Mouse (Mus musculus) liver, adult 2 months (tissue): ENCODE measurements around the gene Itgb4. TPM values are rescaled to one million over a fixed set of nuclear protein-coding genes. Genes with fewer than 3 reads are reported as not detected.

Experiments
- DNase-seq: peaks from one replicate; pipeline ENCODE4 v3.0.0-alpha.2; 2011; ENCODE audit warnings: low read depth, low spot score; ENCODE audit errors: extremely low read depth
- H3K27ac ChIP-seq: fragments of 200-500 bp; replicated peaks from 2 replicates; pipeline ENCODE4 v1.5.1; 2012; ENCODE audit warnings: low read depth, mild to moderate bottlenecking, control low read depth, inconsistent platforms, low read length; ENCODE audit not compliant: insufficient read depth
- H3K27me3 ChIP-seq: fragments of 200-500 bp; 2 replicates; pipeline ENCODE4 v1.6.1; 2012; ENCODE audit warnings: mild to moderate bottlenecking, moderate library complexity, low read length, inconsistent platforms; ENCODE audit not compliant: control insufficient read depth, insufficient read depth
- H3K36me3 ChIP-seq: fragments of 200-500 bp; 2 replicates; pipeline ENCODE4 v1.6.1; 2012; ENCODE audit warnings: low read length, inconsistent platforms; ENCODE audit not compliant: control insufficient read depth, insufficient read depth
- H3K4me1 ChIP-seq: fragments of 200-500 bp; 2 replicates; pipeline ENCODE4 v1.6.1; 2011; ENCODE audit warnings: low read length; ENCODE audit not compliant: control insufficient read depth, insufficient read depth
- H3K4me3 ChIP-seq: fragments of 200-500 bp; 2 replicates; pipeline ENCODE4 v1.5.1; 2011; ENCODE audit warnings: low read depth, mild to moderate bottlenecking, control low read depth, low read length, moderate library complexity; ENCODE audit not compliant: insufficient read depth
- H3K79me2 ChIP-seq: fragments of 200-500 bp; 2 replicates; pipeline ENCODE4 v1.6.1; 2012; ENCODE audit warnings: inconsistent platforms, mild to moderate bottlenecking, low read length, moderate library complexity; ENCODE audit not compliant: control insufficient read depth, insufficient read depth
- H3K9ac ChIP-seq: fragments of 200-500 bp; 2 replicates; pipeline ENCODE4 v1.6.1; 2012; ENCODE audit warnings: low read depth, mild to moderate bottlenecking, control low read depth, inconsistent platforms, low read length
- CTCF ChIP-seq: fragments of 200-500 bp; IDR thresholded peaks from 2 replicates; pipeline ENCODE4 v1.5.1; 2011; ENCODE audit warnings: low read depth, low read length, control low read depth
- POLR2A ChIP-seq: fragments of 200-500 bp; IDR thresholded peaks from 2 replicates; pipeline ENCODE4 v1.6.1; 2011; ENCODE audit warnings: low read length, control low read depth; ENCODE audit not compliant: insufficient read depth; ENCODE audit errors: extremely low read depth
- WGBS: fragments of 180-500 bp; shearing (Covaris S2); methylation state at CpG from one replicate; pipeline ENCODE4 v1.1.7; 2018; 5-methylcytosine and 5-hydroxymethylcytosine counted together
- polyA plus RNA-seq: library from polyadenylated mRNA; depleted of rRNA; stranded (reverse); fragments of >200 nt; gene quantifications from 2 replicates; pipeline ENCODE4 v1.2.3, GENCODE M21; 2012
- total RNA-seq: library from RNA; depleted of rRNA; stranded (reverse); fragments of >200 nt; gene quantifications from 2 replicates; pipeline ENCODE4 v1.2.3, GENCODE M21; 2014

Itgb4 gene
- total and polyA plus RNA-seq, 2 experiments = 0.18 to 0.65 TPM

DNA sequence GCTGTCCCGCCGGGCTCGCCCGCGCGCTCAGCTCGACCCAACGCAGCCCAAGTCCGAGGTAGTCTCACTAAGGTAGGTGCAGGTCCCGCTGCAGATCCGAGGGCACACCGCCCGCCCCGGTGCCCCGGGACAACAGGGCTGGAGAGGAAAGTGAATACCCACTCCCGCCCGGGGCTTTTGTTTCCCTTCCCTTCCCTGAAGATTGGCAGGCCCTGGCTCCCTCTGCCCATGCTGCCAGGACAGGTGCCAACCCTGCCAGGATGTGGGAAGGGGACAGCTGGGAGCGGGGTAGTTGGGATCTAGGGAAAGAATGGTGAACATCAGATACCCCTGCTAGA, 543 bp downstream of the Itgb4 start:
- H3K4me3 ChIP-seq = peak overlapping the region; percentile 26
- TF ChIP-seq POLR2A (no peak), CTCF (no peak)
- H3K79me2 ChIP-seq = no peaks in the 10 kb centered on the region
- no peak overlapping the region for H3K27ac ChIP-seq
- H3K9ac ChIP-seq = no peak overlapping the region
- 6% methylated on average over 18 of the region's 18 CpGs for WGBS
- no peaks in the 10 kb centered on the region for H3K36me3 ChIP-seq
- peaks cover 5% of the 10 kb centered on the region; the same call in 1 of the 2 replicates for H3K27me3 ChIP-seq
- DNase-seq = no peak
- no peaks in the 10 kb centered on the region for H3K4me1 ChIP-seq

DNA sequence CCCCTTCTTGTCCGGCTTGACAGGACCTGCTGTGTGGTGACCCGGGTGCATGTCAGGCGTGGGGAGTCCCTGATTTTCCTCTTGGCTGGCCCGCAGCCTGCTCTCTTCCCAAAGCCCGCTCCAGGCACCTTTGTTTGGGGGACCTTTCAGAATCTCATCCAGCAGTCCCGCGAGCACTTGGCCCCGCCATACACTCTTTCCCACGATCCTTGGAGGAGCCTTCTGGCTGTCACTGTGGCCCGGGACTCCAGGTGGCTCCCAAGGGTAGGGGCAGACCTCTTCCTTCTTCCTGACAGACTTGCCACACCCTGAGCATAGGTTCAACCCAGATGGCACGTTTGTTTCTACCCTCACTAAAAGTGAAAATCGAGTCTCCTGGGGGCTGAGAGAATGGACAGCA, 1.0 kb downstream of the Itgb4 start:
- no peaks in the 10 kb centered on the region for H3K36me3 ChIP-seq
- peaks cover 5% of the 10 kb centered on the region; the same call in 1 of the 2 replicates for H3K27me3 ChIP-seq
- WGBS = 66% methylated on average over 12 of the region's 12 CpGs
- H3K27ac ChIP-seq = no peak overlapping the region
- no peak for DNase-seq
- H3K4me3 ChIP-seq = no peak overlapping the region
- no peaks in the 10 kb centered on the region for H3K79me2 ChIP-seq
- no peaks in the 10 kb centered on the region for H3K4me1 ChIP-seq
- no peak overlapping the region for H3K9ac ChIP-seq
- TF ChIP-seq CTCF (no peak), POLR2A (no peak)

DNA sequence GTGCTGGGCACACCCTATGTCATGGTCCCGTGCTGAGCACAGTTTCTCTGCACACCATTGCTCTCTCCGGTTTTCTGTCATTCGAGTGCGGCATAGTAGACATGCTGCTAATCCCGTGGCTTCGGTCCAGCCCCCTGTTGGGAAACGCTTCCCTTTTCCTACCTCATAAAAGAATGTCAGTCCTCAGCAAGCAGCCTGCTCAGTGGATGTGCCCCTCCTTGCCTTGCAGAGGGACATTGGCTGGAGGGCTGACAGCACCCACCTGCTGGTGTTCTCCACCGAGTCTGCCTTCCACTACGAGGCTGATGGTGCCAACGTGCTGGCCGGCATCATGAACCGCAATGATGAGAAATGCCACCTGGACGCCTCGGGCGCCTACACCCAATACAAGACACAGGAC, 8.0 kb downstream of the Itgb4 start:
- H3K27ac ChIP-seq = no peak overlapping the region
- H3K79me2 ChIP-seq = no peaks in the 10 kb centered on the region
- 94% methylated on average over 15 of the region's 15 CpGs for WGBS
- DNase-seq = no peak
- H3K36me3 ChIP-seq = no peaks in the 10 kb centered on the region
- no peak overlapping the region for H3K9ac ChIP-seq
- TF ChIP-seq CTCF = no peak
- H3K4me1 ChIP-seq = no peaks in the 10 kb centered on the region
- no peaks in the 10 kb centered on the region for H3K27me3 ChIP-seq
- H3K4me3 ChIP-seq = no peak overlapping the region

DNA sequence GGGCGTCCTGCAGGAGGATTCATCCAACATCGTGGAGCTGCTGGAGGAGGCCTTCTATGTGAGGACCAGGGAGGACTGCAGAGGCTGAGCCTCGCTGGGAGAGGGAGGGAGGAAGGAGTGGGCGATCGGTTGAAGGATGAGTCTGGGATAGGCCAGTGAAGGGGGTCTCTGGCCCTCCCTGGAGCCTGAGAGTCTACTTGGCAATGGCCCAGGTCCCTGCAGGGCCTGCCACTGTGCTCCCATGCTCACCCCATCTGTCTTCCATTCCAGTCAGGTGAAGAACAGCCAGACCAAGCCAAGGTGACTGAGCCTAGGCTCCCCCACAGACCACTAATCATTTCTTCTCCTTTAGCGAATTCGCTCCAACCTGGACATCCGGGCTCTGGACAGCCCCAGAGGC, 8.8 kb downstream of the Itgb4 start:
- Histone ChIP-seq H3K4me1 (no peaks in the 10 kb centered on the region), H3K27me3 (0 out of 2 replicates have a peak, but pooled peaks cover under 1% of the 10 kb centered on the region), H3K9ac (no peak overlapping the region), H3K79me2 (no peaks in the 10 kb centered on the region), H3K4me3 (no peak overlapping the region), H3K27ac (no peak overlapping the region), H3K36me3 (no peaks in the 10 kb centered on the region)
- no peak for DNase-seq
- TF ChIP-seq POLR2A (no peak), CTCF (no peak)
- WGBS = 87% methylated on average over 8 of the region's 8 CpGs

DNA sequence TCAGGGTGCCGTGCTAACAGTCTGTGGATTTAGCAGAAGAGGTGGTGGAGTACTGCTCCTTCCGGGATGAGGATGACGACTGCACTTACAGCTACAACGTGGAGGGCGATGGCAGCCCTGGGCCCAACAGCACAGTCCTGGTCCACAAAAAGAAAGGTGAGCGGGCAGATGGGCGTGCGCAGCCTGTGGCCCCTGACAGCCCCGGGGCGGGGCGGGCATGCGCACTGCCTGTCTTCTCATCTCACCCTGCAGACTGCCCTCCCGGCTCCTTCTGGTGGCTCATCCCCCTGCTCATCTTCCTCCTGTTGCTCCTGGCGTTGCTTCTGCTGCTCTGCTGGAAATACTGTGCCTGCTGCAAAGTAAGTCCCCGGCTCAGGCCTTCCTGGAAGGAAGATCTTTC, 15.2 kb downstream of the Itgb4 start:
- no peak for DNase-seq
- H3K27me3 ChIP-seq = 0 out of 2 replicates have a peak, but pooled peaks cover 4% of the 10 kb centered on the region
- H3K4me3 ChIP-seq = no peak overlapping the region
- 30% methylated on average over 15 of the region's 15 CpGs for WGBS
- no peak for TF ChIP-seq CTCF
- TF ChIP-seq POLR2A = no peak
- no peaks in the 10 kb centered on the region for H3K79me2 ChIP-seq
- H3K9ac ChIP-seq = no peak overlapping the region
- no peak overlapping the region for H3K27ac ChIP-seq
- no peaks in the 10 kb centered on the region for H3K36me3 ChIP-seq
- no peaks in the 10 kb centered on the region for H3K4me1 ChIP-seq

DNA sequence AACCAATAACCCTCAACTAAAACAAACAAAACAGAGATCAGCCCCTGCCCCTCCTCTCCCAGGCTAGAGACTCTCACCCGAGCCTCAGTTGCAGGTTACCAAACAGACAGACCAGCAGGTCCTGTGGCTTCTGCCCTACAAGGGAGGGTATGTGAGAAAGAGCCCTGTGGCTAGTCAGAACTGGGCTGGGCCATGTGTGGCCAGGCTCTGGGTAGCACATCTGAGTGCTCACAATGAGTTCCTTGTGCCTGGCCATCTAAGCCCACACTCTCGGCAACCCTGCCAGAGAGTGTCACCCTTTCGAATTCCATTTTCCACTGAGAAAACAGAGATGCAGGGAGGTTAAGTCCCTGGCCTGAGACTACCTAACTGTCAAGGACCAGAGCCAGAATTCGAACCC, 17.6 kb downstream of the Itgb4 start:
- Histone ChIP-seq H3K79me2 (no peaks in the 10 kb centered on the region), H3K9ac (no peak overlapping the region), H3K27me3 (0 out of 2 replicates have a peak, but pooled peaks cover 4% of the 10 kb centered on the region), H3K4me3 (no peak overlapping the region), H3K4me1 (no peaks in the 10 kb centered on the region), H3K27ac (no peak overlapping the region), H3K36me3 (no peaks in the 10 kb centered on the region)
- 65% methylated on average over 4 of the region's 4 CpGs for WGBS
- no peak for DNase-seq
- TF ChIP-seq POLR2A (no peak), CTCF (no peak)
